Mouse (Mus musculus): ENCODE measurements around the gene Olfr411. TPM values are rescaled to one million over a fixed set of nuclear protein-coding genes. Genes with fewer than 3 reads are reported as not detected.

Gene Olfr411
- not detected for polyA plus RNA-seq (2017; shearing (Covaris generic))

DNA sequence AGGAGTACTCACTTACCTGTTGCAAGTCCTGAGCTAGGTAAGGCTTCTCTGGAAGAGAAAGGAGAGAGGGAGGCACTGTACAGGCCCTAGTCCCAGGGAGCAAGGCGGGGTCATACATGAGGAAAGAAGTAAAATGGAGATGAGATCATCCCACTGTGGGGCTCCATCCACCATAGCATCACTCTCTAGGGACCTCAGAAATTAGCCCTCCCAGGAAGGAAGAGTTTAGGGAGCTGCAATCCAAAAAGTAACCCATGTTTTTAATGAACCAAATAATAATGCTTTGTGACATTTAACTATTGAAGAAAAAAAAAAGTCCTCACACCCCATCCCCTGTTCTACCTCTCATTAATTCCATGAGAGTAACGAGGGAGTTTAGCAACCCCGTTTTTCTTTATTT lies at the start of gene Olfr411:
Gene Olfr411 (minus strand): TSS at position 101 of the 400 bp plus-strand sequence.
- no peak for ATAC-seq

DNA sequence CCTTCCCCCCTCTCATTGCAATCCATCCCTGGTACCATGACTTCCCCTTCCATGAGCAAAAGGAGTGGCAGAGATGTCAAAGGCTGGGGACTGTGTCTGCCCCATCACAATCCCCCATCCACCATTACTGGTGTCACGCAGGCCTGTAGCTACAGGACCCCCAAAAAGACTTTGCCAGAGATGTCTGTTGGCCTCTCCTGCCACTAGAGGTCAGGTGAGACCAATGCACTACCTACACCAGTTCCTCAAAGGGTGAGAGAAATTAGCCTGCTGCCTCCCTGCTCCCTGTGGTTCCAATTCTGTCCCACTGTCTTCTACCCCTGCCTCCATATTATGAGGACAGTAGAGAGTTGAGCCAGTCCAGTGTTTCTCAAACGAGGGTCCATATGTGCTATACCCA lies 49.7 kb upstream of the Olfr411 start:
- no peak for ATAC-seq

DNA sequence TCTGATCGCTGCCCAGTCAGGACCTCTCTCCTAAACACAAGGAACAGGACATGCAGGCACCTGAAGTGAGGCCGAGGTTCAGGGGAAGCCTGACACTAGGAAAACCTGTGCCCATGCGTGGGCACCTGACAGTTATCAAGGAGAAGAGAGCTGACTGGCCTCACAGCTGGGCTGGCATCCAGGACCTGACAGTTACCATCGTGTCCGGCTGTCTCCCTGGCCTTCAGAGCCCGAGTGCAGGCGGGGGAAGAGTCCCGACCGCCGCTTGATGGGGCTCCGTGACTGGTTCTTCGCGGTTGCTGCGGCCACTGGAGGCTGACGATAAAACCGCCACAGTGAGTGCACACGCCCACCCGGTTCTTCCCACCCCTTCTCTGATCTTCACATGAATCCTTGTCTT lies 43.1 kb upstream of the Olfr411 start:
- no peak for ATAC-seq

DNA sequence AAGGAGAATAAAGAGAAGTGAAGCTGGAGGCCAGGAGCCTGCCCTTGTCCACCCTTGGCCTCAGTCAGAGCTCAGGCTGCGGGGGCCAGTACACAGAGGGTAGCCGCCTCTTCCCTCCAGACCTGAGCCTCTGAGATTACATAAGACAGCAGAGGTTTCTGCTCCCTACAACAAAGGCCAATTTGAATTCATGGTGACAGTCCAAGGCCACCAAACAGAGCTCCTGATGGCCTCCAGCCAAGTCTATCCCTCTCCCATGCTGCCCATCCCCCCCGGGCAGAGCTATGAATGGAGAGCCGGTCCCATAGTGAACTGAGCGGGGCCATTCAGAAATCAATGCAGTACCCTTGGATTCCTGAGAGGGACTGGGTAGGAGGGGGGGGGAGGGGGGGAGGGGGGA lies 41.0 kb upstream of the Olfr411 start:
- ATAC-seq, result no peak

DNA sequence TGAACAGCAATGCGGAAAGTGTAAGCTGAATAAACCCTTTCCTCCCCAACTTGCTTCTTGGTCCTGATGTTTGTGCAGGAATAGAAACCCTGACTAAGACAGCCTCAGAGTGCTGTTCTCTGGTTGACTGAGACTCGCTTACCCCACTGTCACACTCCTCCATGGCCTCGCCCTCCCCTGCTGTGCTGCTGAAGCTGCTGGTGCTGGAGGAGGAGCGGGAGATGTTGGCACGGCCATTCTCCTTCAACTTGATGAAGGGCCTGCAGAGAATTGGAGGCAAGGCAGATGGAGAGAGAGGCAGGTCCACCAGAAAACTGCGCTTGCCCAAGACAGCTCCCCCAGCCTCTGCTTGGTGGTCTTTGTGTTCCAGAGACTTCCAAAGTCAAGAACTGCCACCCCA lies 40.5 kb upstream of the Olfr411 start:
- ATAC-seq, result no peak

- no peak for ATAC-seq
Observed at GRCm38 (mm10) chr11:74391899-74392298, 39.4 kb upstream of the Olfr411 start.

DNA sequence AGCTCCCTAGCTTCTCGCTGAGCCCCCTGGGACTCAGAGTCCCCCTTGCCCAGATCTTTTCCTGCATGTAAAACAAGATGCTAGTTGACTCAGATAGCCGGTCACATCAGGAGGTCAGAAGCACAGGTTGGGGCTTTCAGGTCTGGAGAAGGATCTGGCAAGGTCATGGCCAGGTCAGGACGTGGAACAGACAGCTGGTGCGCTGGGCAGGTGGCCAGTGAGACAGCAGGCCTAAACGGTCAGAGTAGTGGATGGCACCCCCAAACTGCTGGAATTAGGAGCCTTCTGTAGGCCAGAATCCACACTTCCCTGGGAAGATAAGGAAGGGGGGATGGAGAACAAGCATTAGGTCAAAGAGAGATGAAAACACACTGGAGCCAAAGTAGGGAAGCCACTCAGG lies 34.8 kb upstream of the Olfr411 start:
- ATAC-seq, result no peak

DNA sequence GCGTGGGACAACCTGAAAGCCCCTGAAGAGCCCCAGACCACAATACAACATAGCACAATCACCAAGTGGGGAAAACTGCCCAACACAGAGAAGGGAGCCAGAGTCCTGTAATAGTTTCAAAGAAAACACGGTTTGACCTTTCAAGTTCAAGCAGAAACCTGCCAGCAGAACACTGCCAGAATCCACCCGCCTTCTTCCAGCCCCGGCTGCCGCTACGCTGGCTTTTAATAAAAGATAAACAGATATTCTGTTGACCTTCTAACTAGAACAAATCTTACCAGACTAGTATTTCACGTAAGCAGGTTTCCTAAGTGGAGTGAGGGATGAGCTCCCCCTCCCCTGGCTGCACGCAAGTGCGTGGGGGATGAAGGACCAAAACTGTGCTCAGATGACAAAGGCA lies 33.2 kb upstream of the Olfr411 start:
- ATAC-seq, result no peak

DNA sequence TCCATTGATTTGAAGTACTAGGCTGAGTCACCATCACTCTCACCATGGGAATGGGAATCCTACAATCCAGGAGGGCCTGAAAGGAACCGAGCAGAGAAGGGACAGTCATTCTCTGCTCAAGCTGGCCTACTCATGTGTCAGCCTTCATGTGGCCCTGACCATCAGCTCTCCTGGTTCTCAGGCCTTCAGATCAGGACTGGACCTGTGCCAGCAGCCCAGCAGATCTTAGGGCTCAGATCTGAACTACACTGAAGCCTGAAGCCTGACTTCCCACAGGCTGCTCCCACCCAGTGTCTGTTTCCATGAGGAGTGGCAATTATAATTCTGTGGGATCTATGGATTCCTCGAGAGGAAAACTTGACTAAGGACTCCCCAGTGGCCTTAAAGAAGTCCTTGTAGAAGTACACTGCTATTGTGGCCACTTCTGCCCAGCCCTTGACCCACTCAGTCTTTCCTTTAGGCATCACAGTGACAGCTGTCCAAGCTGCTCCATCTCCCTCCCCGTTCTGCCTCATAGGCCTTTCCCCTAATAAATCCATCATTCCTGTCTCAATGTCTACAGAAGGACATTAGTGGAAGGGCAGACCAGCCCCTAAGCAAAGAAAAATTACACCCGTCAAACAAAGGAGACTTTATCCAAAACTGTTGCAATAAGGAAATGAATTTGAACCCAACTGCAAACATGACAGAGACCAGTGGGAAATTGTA lies 26.9 kb upstream of the Olfr411 start:
- ATAC-seq, result no peak

GRCm38 (mm10) chr11:74376847-74377246 lies 24.4 kb upstream of the Olfr411 start:
- ATAC-seq, result no peak

DNA sequence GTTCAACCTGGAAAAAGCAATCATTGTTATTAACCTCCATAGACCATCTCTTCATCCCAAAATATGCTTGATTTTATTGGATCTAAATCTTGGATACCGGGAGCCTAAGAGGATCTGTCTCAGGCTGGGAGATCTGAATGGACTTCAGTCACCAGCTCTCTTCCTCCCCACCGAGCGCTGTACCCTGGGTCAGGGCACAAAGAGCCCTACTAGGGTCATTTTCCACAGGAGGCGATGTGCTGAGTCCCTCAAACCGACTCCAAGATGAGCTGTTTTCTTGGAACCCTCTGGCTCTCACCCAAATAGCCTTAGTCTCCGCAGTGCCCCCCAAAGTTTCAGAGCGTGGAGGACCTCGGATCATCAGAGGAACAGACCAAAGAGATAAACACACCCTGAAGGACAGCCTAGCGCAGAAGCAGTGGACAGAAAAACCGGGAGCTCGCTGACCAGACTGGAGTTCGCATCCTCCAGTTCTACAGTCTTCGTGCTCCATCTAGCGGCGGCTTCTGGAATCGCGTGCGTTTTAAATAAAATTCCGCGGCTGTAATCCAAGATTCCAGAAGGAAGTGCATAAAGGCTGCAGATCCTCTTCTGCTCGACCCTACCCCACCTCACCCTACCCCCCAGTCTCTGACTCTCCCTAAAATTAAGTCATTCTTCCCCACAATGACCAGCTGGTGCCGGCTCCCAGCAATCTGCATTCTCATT lies 19.1 kb upstream of the Olfr411 start:
- ATAC-seq, result no peak

GRCm38 (mm10) chr11:74361769-74362168 lies 9.3 kb upstream of the Olfr411 start, which contains the start of gene Olfr412:
Gene Olfr412 (plus strand): TSS chr11:74362069.
- no peak for ATAC-seq

- ATAC-seq, result no peak
Observed at GRCm38 (mm10) chr11:74337931-74338330, 14.5 kb downstream of the Olfr411 start, which contains the start of gene Olfr410. Gene Olfr410 (minus strand): TSS chr11:74338031.

GRCm38 (mm10) chr11:74328781-74329180 lies 23.7 kb downstream of the Olfr411 start:
- ATAC-seq, result no peak

GRCm38 (mm10) chr11:74326044-74326443 lies 26.4 kb downstream of the Olfr411 start:
- no peak for ATAC-seq

Other genes with a start within 250 kb of the Olfr411 start
- gene Olfr401, start 238.9 kb downstream of the Olfr411 start, polyA plus RNA-seq (2017; shearing (Covaris generic)), result under 1 TPM in 1 of 3 experiments, not detected in 2; 0.25 TPM
- not detected for gene Olfr402, start 199.1 kb downstream of the Olfr411 start, polyA plus RNA-seq (2017; shearing (Covaris generic))
- not detected for gene Olfr403, start 166.4 kb downstream of the Olfr411 start, polyA plus RNA-seq (2017; shearing (Covaris generic))
- gene Olfr43, start 141.3 kb downstream of the Olfr411 start, polyA plus RNA-seq (2017; shearing (Covaris generic)), result not detected
- not detected for gene Olfr406, start 92.8 kb downstream of the Olfr411 start, polyA plus RNA-seq (2017; shearing (Covaris generic))
- not detected for gene Olfr59, start 68.9 kb downstream of the Olfr411 start, polyA plus RNA-seq (2017; shearing (Covaris generic))
- gene Olfr410, start 14.6 kb downstream of the Olfr411 start, polyA plus RNA-seq (2017; shearing (Covaris generic)), result not detected
- gene Olfr412, start 9.4 kb upstream of the Olfr411 start, polyA plus RNA-seq (2017; shearing (Covaris generic)), result not detected

Measured in inflammation-experienced regulatory T-cells, adult 6 months (primary cell).